Mouse (Mus musculus) stomach, embryonic 15.5 days (tissue): ENCODE data around the gene Fam107b. TPM values are rescaled to one million over a fixed set of nuclear protein-coding genes. Genes with fewer than 3 reads are reported as not detected.

Experiments
- ATAC-seq: fragments of 200-750 bp; cut with Nextera tagmentation; 2 replicates; pipeline ENCODE4 v1.8.0; 2017; ENCODE audit warnings: low read depth, moderate number of reproducible peaks, moderate TSS enrichment; ENCODE audit not compliant: insufficient read depth, low FRiP score
- H3K27ac ChIP-seq: fragments of 300-500 bp; sonication (generic); 2 replicates; pipeline ENCODE4 v1.5.1; 2015; ENCODE audit warnings: mild to moderate bottlenecking, inconsistent platforms
- H3K27me3 ChIP-seq: fragments of 300-500 bp; sonication (generic); replicated peaks from 2 replicates; pipeline ENCODE4 v1.6.1; 2015; ENCODE audit warnings: inconsistent platforms
- H3K36me3 ChIP-seq: fragments of 300-500 bp; sonication (generic); 2 replicates; pipeline ENCODE4 v1.6.1; 2015; ENCODE audit warnings: inconsistent platforms
- H3K4me1 ChIP-seq: fragments of 300-500 bp; sonication (generic); 2 replicates; pipeline ENCODE4 v1.6.1; 2015; ENCODE audit warnings: inconsistent platforms
- H3K4me2 ChIP-seq: fragments of 300-500 bp; sonication (generic); 2 replicates; pipeline ENCODE4 v1.6.1; 2015; ENCODE audit warnings: mild to moderate bottlenecking, inconsistent platforms
- H3K4me3 ChIP-seq: fragments of 300-500 bp; sonication (generic); replicated peaks from 2 replicates; pipeline ENCODE4 v1.5.1; 2015; ENCODE audit warnings: inconsistent platforms
- H3K9ac ChIP-seq: fragments of 300-500 bp; sonication (generic); 2 replicates; pipeline ENCODE4 v1.6.1; 2015; ENCODE audit warnings: inconsistent platforms
- H3K9me3 ChIP-seq: fragments of 300-500 bp; sonication (generic); 2 replicates; pipeline ENCODE4 v1.6.1; 2016; ENCODE audit warnings: inconsistent platforms
- WGBS: fragments of 180-500 bp; shearing (Covaris S2); methylation state at CpG from one replicate; pipeline ENCODE4 v1.1.7; 2015; 5-methylcytosine and 5-hydroxymethylcytosine counted together
- polyA plus RNA-seq: library from polyadenylated mRNA; unstranded; fragments of >200 nt; fragmentation: Nextera tagmentation; extraction: Ambion mirVana; gene quantifications from 2 replicates; pipeline ENCODE4 v1.2.1, GENCODE M21; 2015

Fam107b gene
- polyA plus RNA-seq, 1 experiment from 2014 or later, result 36.4 TPM

GRCm38 (mm10) chr2:3752893-3753292, 182.6 kb downstream of the Fam107b start:
- Histone ChIP-seq H3K27me3 (no peaks in the 10 kb centered on the region), H3K4me1 (peaks cover 31% of the 10 kb centered on the region), H3K36me3 (no peaks in the 10 kb centered on the region), H3K27ac (no peak overlapping the region; the same call in 1 of the 2 replicates), H3K4me2 (0 out of 2 replicates have a peak overlapping the region, but pooled peaks have one; percentile 5), H3K4me3 (no peak overlapping the region), H3K9ac (no peak overlapping the region), H3K9me3 (no peaks in the 10 kb centered on the region)
- WGBS, result 74% methylated on average over 5 of the region's 5 CpGs
- ATAC-seq, result no peak

GRCm38 (mm10) chr2:3753749-3754148, 183.5 kb downstream of the Fam107b start:
- Histone ChIP-seq H3K4me1 (peaks cover 28% of the 10 kb centered on the region), H3K9ac (no peak overlapping the region), H3K27me3 (no peaks in the 10 kb centered on the region), H3K4me3 (no peak overlapping the region), H3K9me3 (no peaks in the 10 kb centered on the region), H3K27ac (peak overlapping the region; percentile 60; the same call in 1 of the 2 replicates), H3K36me3 (no peaks in the 10 kb centered on the region), H3K4me2 (no peak overlapping the region)
- ATAC-seq, result no peak
- WGBS, result 20% methylated on average over 2 of the region's 2 CpGs

DNA sequence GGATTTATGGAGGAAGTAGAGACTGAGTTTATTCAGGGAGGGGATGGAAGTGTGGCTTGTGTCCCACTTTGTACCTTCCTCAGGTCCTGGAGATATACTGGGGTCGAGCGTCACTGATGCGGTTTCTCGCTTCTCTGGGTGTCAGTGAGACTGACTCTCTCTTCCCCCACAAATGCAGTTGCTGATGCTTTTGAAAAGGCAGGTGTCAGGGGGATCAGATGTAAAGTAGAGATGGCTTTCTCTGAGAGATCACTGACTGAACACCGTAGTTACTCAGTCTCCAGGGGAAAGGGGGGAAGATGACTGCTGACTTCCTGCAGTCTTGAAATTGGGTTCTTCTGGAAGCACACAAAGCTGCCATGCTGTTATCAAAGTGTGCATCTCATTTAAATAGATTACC, 185.6 kb downstream of the Fam107b start:
- Histone ChIP-seq H3K9me3 (no peaks in the 10 kb centered on the region), H3K27ac (no peak overlapping the region), H3K4me2 (no peak overlapping the region), H3K27me3 (no peaks in the 10 kb centered on the region), H3K36me3 (no peaks in the 10 kb centered on the region), H3K4me3 (no peak overlapping the region), H3K4me1 (peaks cover 16% of the 10 kb centered on the region), H3K9ac (no peak overlapping the region)
- 96% methylated on average over 5 of the region's 5 CpGs for WGBS
- ATAC-seq, result no peak

DNA sequence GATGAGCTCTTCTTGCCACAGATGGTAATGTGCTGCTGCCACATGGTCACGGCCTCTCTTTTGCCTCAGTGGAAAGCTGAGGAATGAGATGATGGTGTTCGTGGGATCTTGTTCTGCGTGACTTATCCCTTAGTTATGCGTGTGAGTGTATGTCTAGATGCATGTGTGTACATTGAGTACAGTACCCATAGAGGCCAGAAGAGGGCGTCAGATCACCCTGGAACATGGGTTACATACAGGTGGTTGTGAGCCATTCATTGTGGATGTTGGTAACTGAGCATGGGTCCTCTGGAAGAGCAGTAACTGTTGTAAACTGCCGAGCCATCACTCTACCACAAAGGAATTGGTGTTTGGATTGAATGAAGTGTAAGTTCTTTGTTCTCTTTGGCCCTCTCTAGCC, 188.1 kb downstream of the Fam107b start:
- no peaks in the 10 kb centered on the region for H3K36me3 ChIP-seq
- H3K4me2 ChIP-seq, result no peak overlapping the region
- H3K9ac ChIP-seq, result no peak overlapping the region
- H3K9me3 ChIP-seq, result no peaks in the 10 kb centered on the region
- no peaks in the 10 kb centered on the region for H3K27me3 ChIP-seq
- ATAC-seq, result no peak
- WGBS, result 81% methylated on average over 6 of the region's 6 CpGs
- no peak overlapping the region for H3K27ac ChIP-seq
- H3K4me3 ChIP-seq, result no peak overlapping the region
- peaks cover 13% of the 10 kb centered on the region for H3K4me1 ChIP-seq

DNA sequence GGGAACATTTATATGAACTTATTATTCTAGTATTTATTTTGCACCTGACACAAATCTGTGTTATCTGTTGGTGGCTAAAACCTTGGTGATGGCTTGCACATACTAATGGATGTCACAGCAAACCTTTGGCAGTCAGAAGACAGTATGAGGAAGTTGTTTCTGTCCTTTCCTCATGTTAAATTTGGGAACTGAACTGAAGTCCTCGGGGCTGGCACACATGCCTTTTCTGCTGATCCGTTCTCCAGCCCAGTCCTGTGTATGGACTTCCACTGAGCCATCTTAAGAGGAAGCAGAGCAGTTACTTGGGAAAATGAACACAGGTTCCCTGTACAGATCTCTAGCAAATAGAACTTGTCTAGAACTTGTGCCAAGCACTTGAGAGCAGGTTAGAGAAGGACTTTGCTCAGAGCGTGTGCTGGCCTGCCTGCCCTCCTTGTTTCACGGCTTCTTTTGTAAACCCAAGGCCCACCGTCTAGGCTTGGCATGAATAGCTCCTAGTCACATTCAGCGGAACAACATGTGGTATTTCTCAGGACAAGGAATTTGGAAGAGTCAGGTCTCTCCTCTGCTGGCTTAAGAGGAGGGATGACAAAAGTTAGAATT, 190.0 kb downstream of the Fam107b start:
- no peak overlapping the region for H3K4me2 ChIP-seq
- no peak overlapping the region for H3K4me3 ChIP-seq
- H3K27me3 ChIP-seq, result no peaks in the 10 kb centered on the region
- H3K4me1 ChIP-seq, result peaks cover 7% of the 10 kb centered on the region
- H3K9ac ChIP-seq, result no peak overlapping the region
- H3K9me3 ChIP-seq, result no peaks in the 10 kb centered on the region
- 63% methylated on average over 6 of the region's 6 CpGs for WGBS
- H3K36me3 ChIP-seq, result no peaks in the 10 kb centered on the region
- H3K27ac ChIP-seq, result no peak overlapping the region
- no peak for ATAC-seq

GRCm38 (mm10) chr2:3764136-3764535, 193.8 kb downstream of the Fam107b start:
- Histone ChIP-seq H3K36me3 (no peaks in the 10 kb centered on the region), H3K27ac (no peak overlapping the region), H3K9me3 (no peaks in the 10 kb centered on the region), H3K4me1 (peaks cover 11% of the 10 kb centered on the region), H3K4me2 (no peak overlapping the region), H3K9ac (no peak overlapping the region), H3K27me3 (no peaks in the 10 kb centered on the region), H3K4me3 (no peak overlapping the region)
- ATAC-seq, result no peak
- 42% methylated on average over 6 of the region's 6 CpGs for WGBS

DNA sequence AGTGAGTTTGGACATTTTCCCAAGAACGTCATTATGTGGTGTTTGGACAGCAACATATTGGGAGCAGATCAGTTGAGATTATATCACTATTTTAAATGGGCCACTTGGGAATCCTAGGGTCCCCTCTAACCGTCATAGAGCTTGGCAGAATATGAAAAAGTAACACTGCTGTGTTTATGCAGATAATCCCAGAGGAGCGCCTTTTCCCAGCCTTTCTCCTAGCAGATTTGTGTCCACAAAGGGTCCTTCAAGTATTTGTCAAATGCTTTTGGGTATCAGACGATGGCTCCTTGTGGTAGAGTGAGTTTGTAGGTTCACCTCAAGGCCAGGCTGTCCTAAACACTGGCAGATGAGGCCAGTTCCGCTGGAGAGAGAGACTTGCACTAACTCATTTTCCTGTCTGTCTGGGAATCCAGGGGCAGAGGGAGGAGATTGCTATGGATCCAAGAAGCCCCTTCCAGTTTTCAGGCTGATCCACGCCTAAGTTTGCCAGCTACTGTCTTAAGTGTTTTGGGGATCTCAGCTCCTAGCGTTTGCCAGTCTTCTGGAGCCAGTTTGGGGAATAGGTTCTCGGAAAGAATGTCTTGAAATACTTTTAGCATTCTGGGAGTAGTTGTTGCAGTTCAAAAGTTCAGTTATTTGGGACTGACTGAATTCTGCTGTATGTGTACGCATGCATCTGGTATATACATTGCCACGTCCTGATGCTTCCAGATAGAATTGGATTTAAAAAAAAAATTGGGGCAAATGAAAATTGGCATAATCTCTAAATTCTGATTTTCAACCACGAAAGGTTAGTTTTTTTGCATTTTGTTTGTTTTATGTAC, 195.9 kb downstream of the Fam107b start:
- Histone ChIP-seq H3K4me1 (peaks cover 11% of the 10 kb centered on the region), H3K4me3 (no peak overlapping the region), H3K4me2 (no peak overlapping the region), H3K36me3 (no peaks in the 10 kb centered on the region), H3K9me3 (no peaks in the 10 kb centered on the region), H3K9ac (no peak overlapping the region), H3K27me3 (no peaks in the 10 kb centered on the region), H3K27ac (peak overlapping the region; percentile 61; the same call in 1 of the 2 replicates)
- ATAC-seq, result no peak
- WGBS, result 39% methylated on average over 11 of the region's 11 CpGs

DNA sequence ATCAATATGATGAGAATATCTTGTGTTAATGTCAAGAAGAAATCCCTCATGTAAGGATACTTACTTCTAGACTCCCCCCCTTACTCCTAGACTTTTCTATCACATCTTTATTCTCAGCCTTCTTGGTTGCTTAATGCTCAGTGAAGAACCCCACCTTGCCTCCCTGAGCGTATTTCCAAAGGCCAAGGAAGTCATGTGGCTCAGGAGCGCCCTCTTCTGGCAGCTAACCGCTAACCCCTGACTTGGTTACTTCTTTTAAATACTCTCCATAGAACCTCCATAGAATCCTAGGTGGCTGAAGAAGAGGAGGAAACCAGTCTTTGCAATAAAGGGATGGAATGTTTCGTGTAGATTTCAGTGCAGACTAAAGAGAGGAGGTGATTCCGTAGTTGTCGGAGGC, 199.0 kb downstream of the Fam107b start:
- H3K27ac ChIP-seq, result no peak overlapping the region
- H3K36me3 ChIP-seq, result no peaks in the 10 kb centered on the region
- H3K9me3 ChIP-seq, result no peaks in the 10 kb centered on the region
- no peak overlapping the region for H3K4me2 ChIP-seq
- ATAC-seq, result no peak; the same call in 1 of the 2 replicates
- WGBS, result 33% methylated on average over 6 of the region's 6 CpGs
- no peak overlapping the region for H3K9ac ChIP-seq
- H3K4me1 ChIP-seq, result 0 out of 2 replicates have a peak, but pooled peaks cover 4% of the 10 kb centered on the region
- no peak overlapping the region for H3K4me3 ChIP-seq
- no peaks in the 10 kb centered on the region for H3K27me3 ChIP-seq

GRCm38 (mm10) chr2:3769786-3770318, 199.6 kb downstream of the Fam107b start:
- no peak for ATAC-seq
- 80% methylated on average over 9 of the region's 9 CpGs for WGBS
- Histone ChIP-seq H3K9me3 (no peaks in the 10 kb centered on the region), H3K4me1 (0 out of 2 replicates have a peak, but pooled peaks cover 4% of the 10 kb centered on the region), H3K36me3 (no peaks in the 10 kb centered on the region), H3K4me3 (no peak overlapping the region), H3K27me3 (no peaks in the 10 kb centered on the region), H3K27ac (no peak overlapping the region), H3K4me2 (no peak overlapping the region), H3K9ac (no peak overlapping the region)

DNA sequence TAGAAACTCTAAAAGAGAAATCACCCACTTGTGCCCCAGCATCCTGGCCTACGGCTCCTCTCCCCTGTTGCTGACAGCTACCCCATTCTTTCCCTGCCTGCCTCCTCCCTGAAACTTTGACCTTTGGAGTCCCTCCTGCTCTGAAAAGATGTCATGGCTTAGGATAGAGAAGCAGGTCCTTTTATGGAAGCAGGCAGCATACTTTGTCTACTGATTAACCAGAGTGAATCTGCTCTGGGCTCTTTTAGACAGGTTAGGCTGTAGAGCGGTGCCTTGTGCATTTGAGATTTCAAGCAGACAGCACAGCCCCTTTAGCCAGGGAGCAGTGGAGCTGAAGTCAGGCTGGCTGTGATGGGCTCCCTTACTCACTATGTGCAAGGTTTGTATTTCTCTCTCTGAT, 200.1 kb downstream of the Fam107b start:
- no peaks in the 10 kb centered on the region for H3K27me3 ChIP-seq
- no peak overlapping the region for H3K4me2 ChIP-seq
- ATAC-seq, result no peak; the same call in 1 of the 2 replicates
- no peaks in the 10 kb centered on the region for H3K9me3 ChIP-seq
- WGBS, result 72% methylated on average over 2 of the region's 2 CpGs
- no peak overlapping the region for H3K9ac ChIP-seq
- H3K4me3 ChIP-seq, result no peak overlapping the region
- H3K4me1 ChIP-seq, result 0 out of 2 replicates have a peak, but pooled peaks cover 4% of the 10 kb centered on the region
- no peak overlapping the region for H3K27ac ChIP-seq
- no peaks in the 10 kb centered on the region for H3K36me3 ChIP-seq

DNA sequence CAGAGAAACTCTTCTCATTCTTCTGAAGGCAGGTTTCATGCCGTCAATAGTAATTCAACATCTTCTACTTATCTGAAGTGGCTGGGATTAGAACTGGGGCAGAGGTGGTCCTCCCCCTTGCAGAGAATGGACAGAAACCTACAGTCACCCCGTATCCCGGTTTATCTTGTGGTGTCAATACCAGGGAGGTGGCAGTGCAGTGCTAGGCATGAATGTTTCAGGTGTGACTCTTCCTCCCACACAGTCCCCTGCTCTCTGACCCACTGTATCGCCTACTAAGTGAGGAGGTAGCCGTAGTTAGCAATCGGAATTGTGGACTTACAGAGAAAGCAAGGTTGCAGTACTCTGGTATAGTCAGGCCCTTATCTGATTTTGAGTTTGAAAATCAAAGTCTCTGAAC, 201.2 kb downstream of the Fam107b start:
- no peaks in the 10 kb centered on the region for H3K27me3 ChIP-seq
- H3K27ac ChIP-seq, result no peak overlapping the region
- no peaks in the 10 kb centered on the region for H3K9me3 ChIP-seq
- 85% methylated on average over 6 of the region's 6 CpGs for WGBS
- no peak overlapping the region for H3K4me3 ChIP-seq
- H3K9ac ChIP-seq, result no peak overlapping the region
- H3K4me1 ChIP-seq, result no peaks in the 10 kb centered on the region
- H3K4me2 ChIP-seq, result no peak overlapping the region
- no peaks in the 10 kb centered on the region for H3K36me3 ChIP-seq
- no peak for ATAC-seq

GRCm38 (mm10) chr2:3773089-3773488, 202.8 kb downstream of the Fam107b start:
- ATAC-seq, result no peak
- H3K9ac ChIP-seq, result no peak overlapping the region
- H3K27me3 ChIP-seq, result no peaks in the 10 kb centered on the region
- 74% methylated on average over 4 of the region's 4 CpGs for WGBS
- no peak overlapping the region for H3K27ac ChIP-seq
- no peak overlapping the region for H3K4me2 ChIP-seq
- H3K36me3 ChIP-seq, result peaks cover 1% of the 10 kb centered on the region; the same call in 1 of the 2 replicates
- no peaks in the 10 kb centered on the region for H3K4me1 ChIP-seq
- H3K9me3 ChIP-seq, result no peaks in the 10 kb centered on the region
- H3K4me3 ChIP-seq, result no peak overlapping the region
